Mouse (Mus musculus) ovary, adult 2 months (tissue): Measurements from ENCODE around the gene Mrpl38. TPM values are rescaled to one million over a fixed set of nuclear protein-coding genes. Genes with fewer than 3 reads are reported as not detected.

ENCODE experiments used
- polyA plus RNA-seq: library from polyadenylated mRNA; depleted of rRNA; stranded (reverse); fragments of >200 nt; gene quantifications from 2 replicates; pipeline ENCODE4 v1.2.3, GENCODE M21; 2012; rRNA removed

Gene Mrpl38
- polyA plus RNA-seq: 50.6 and 52.5 TPM in 2 replicates

DNA sequence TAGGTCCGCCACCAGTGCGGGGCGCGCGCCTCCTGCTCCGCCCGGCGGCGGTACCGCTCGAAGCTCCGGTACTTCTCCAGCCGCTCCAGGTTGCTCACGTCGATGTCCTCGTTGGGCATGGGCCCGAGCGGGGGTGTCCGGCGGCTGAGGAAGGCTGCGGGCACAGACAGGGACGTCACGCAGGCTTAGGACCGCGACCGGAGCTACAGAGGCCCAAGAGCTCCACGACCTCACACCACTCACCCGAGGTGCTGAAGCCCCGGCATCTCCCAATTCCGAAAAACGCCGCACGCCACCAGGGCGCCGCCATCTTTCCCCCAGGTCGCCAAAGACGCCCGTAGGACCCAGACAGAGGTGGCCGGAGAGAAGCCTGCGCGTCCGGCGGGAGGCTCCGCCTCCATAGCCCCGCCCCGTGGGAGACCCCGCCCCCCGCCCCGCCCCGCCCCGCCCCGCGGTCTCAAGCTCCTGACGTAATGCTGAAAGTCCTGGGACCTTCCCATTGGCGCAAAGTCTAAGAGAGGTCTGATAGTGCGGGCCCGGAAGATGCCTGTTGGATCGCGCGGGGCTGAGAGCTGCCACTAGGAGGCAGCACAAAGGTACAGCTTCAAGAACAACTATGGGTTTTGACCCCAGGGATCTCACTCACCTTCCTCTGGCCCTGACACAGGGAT, at the start of gene Mrpl38:
Mrpl38 (minus strand) TSS at position 401 of the 671 bp plus-strand sequence.

DNA sequence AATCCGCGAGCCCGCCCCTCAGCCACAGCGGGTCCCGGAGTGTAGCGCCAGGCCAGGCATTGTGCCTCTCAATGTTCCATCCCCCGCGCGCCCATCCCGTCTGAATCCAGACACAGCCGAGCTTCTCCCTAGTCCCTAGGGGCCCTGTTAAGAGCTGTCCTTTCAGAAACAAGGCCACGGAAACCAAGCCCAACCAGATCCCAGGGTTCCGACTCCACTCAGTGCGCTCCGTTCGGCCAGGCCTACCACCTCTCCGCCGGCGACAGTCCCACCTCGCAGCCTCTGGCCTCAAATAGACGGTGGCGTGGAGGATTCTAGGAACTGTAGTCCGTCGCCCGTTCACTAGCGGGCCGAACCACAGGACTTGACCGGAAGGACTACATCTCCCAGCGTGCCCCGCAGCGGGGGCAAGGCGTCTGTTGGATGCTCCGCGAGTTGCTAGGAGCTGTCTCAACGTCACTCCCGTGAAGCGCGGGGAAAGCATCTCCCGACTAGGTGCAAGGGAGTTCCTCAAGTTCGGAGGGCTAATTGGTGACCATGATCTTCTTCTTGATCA, 29.3 kb upstream of the Mrpl38 start, which contains the start of gene Fbf1:
Fbf1 (minus strand) TSS at position 283 of the 556 bp plus-strand sequence.

DNA sequence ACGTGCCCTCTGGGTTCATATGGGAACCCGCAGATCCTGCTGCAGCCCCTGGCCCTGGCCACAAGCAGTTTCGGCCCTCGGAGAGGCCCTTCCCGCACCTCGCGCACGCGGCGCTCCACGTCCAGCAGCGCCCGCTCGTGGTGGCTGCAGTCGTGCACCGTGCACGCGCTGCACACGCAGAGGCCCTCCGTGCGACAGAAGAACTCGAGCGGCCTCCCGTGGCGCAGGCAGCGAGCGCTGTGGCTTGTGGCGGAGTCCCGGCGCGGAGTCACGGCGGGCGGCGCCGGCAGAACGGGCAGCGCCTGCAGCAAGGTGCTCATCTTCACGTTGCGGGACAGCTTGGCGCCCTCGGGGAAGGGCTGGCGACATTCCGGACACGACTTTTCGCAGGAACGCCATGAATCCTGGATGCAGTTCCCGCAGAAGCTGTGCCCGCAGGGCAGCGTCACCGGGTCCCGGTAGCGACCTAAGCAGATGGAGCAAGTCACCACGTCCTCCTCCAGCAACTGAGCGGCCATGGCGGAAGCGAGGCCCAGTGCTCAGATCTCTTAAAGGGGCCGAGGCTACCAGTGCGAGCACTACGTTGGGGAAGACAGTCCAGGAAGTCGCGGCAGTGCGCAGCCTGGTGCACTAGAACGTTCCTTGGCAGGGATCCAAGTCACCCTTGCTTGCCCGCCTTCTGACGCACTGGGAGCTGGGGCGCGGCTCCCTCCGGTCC, 8.0 kb downstream of the Mrpl38 start, which contains the start of gene Trim65:
Trim65 (minus strand) TSS at position 641 of the 718 bp plus-strand sequence.

DNA sequence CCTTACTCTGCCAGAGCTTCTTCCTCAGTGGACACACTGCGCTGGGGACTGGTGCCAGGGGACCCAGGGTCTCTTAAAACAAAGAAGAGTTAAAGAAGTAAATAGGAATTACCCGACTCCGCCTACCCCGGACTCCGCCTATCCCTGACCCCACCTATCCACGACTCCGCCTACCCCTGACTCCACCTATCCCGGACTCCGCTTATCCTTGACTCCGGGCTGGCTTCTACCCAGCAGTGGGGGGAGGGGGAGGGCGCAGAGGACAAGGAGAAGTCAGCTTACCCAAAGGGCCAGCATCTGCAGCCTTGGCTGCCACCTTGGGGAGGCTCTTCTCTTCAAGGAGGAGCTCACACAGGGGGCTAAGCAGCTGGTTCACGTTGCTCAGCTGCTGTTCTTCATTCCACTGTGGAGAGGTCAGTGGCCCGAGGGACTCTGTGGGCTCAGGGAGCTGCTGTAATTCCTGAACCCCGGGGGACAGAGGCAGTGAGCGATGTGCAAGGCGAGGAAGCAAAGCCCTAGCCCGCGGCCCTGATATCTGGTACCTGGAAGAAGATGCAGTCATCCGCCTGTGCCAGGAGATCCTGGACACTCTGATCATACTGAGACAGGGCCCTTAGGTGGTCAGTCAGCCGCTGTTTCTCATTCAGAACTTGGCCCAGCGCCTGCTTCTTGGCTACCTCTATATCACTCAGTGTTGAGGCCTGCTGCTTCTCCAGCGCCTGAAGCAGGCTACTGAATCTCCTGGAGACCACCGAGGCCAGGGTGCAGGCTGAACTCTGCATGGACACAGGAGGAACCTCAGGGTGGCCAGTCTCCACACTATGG, 11.3 kb downstream of the Mrpl38 start, which contains the start of gene Trim47:
Trim47 (minus strand) TSS at position 55 of the 825 bp plus-strand sequence.

DNA sequence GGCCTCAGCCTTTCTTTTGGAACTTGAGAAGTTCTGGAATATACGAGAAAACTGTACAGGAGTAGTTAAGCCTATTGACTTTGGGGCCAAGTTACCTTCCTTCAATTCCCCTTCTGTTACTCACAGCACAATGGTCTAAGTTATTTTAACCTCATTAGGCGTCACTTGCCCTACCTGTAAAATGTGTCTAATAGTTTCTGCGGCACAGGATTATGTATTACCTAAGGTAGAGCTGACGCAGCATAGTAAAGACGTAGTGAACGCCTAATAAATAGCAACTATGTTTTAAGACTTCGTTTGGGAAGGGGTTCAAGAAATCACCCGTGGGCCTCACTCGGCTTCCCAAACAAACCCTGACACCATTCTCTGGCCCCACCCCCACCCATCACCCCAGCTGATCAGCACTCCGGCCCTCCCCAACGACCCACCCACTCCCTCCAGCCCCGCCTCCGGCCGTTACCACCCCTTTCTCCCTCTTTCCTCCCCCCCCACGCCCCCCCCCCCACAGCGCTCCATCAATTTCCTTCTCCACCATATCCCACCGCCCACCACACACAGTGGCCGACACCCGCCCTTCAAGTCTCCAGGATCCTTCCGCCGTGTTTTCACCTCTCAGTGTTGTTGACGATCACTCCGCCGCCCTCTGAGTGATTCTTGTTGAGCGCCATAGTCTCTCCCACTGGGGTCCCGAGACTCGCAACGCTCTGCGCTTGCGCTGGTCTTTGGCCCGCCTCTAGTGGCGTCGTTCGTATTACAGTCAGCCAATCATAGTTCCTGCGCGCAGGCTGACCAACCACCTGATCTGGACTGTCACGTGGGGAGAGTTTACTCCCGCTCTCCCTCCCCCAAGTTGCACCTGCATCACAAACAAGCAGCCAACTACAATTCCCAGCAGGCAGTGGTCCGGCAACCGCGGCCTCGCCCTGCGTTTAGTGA, 52.1 kb downstream of the Mrpl38 start, which contains the start of gene Wbp2:
Wbp2 (minus strand) TSS at position 738 of the 936 bp plus-strand sequence.

Other genes with a start within 250 kb of the Mrpl38 start
- gene Smim5, start 238.9 kb downstream of the Mrpl38 start, polyA plus RNA-seq: 11.2 and 12.7 TPM in 2 replicates
- gene Smim6, start 226.9 kb downstream of the Mrpl38 start, polyA plus RNA-seq: 0.61 and 0.83 TPM in 2 replicates
- 48.2 and 49.0 TPM in 2 replicates for gene Sap30bp, start 205.6 kb downstream of the Mrpl38 start, polyA plus RNA-seq
- 20.5 and 28.0 TPM in 2 replicates for gene Recql5, start 205.4 kb downstream of the Mrpl38 start, polyA plus RNA-seq
- gene Itgb4, start 164.2 kb downstream of the Mrpl38 start, polyA plus RNA-seq: 14.6 and 16.3 TPM in 2 replicates
- gene Galk1, start 126.1 kb downstream of the Mrpl38 start, polyA plus RNA-seq: 122 and 133 TPM in 2 replicates
- gene H3f3b, start 110.9 kb downstream of the Mrpl38 start, polyA plus RNA-seq: 164 and 167 TPM in 2 replicates
- gene Unk, start 108.5 kb downstream of the Mrpl38 start, polyA plus RNA-seq: 63.2 and 87.9 TPM in 2 replicates
- 17.8 and 23.6 TPM in 2 replicates for gene Unc13d, start 60.9 kb downstream of the Mrpl38 start, polyA plus RNA-seq
- 238 and 344 TPM in 2 replicates for gene Wbp2, start 51.9 kb downstream of the Mrpl38 start, polyA plus RNA-seq
- gene Trim47, start 11.7 kb downstream of the Mrpl38 start, polyA plus RNA-seq: 72.1 and 83.3 TPM in 2 replicates
- 16.1 and 17.8 TPM in 2 replicates for gene Trim65, start 7.7 kb downstream of the Mrpl38 start, polyA plus RNA-seq
- gene Fbf1, start 29.3 kb upstream of the Mrpl38 start, polyA plus RNA-seq: 40.9 and 43.2 TPM in 2 replicates
- 27.9 and 37.2 TPM in 2 replicates for gene Ten1, start 60.0 kb upstream of the Mrpl38 start, polyA plus RNA-seq
- gene Acox1, start 60.2 kb upstream of the Mrpl38 start, polyA plus RNA-seq: 31.6 and 41.8 TPM in 2 replicates
- gene Evpl, start 99.2 kb upstream of the Mrpl38 start, polyA plus RNA-seq: 2.8 and 3.7 TPM in 2 replicates
- gene Srp68, start 135.3 kb upstream of the Mrpl38 start, polyA plus RNA-seq: 51.8 and 68.0 TPM in 2 replicates
- 3.4 and 3.8 TPM in 2 replicates for gene Galr2, start 142.1 kb upstream of the Mrpl38 start, polyA plus RNA-seq
- 34.9 and 36.3 TPM in 2 replicates for gene Exoc7, start 168.4 kb upstream of the Mrpl38 start, polyA plus RNA-seq
- gene Foxj1, start 196.5 kb upstream of the Mrpl38 start, polyA plus RNA-seq: 121 and 144 TPM in 2 replicates